Mouse (Mus musculus) liver (tissue): ENCODE measurements around the gene Shank1.

Source experiments
- DNase-seq: peaks from one replicate; pipeline ENCODE4 v3.0.0-alpha.2; 2020; ENCODE audit warnings: mixed read lengths

The Shank1 gene

DNA sequence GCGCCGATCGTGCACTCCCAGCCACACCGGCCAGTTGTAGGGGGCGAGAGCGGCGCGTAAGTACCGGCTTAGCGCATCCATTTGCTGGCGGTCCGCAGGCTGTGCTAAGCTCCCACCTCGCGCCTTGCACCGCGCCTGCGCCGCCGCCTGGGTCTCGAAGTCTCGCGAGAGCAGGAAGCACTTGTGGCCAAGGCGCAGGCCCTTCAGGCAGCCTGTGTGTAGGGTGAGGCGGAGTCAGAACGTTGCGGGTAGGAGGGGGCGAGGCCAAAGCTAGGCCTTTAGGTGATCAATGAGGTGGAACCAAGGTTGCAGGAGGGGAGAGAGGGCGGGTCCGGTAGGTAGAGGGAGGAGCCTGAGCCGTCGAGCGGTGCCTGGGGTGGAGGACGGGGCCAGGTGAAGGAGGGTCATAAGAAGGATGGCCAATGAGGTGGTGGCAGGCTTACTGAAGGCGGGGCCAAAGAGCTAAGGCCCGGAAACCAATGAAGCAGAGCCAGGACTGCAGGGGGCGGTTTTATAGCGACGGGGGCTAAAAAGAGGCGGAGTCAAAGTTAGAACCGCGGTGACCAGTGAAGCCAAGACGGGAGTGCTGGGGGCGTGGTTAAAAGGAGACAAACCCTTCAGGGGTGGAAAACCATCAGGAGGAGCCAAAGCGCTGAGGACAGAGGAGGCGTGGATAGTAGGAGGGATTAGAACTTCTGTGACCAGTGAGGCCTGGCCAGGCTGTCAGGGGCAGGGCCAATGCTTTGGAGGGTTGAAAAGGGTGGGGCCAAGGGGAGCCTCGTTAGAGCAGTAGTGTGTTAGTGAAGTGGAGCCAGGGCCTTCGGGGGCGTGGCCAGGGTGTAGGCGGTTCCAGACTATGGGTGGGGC, 5.0 kb upstream of the Shank1 start:
- DNase-seq, result peak; percentile 92

DNA sequence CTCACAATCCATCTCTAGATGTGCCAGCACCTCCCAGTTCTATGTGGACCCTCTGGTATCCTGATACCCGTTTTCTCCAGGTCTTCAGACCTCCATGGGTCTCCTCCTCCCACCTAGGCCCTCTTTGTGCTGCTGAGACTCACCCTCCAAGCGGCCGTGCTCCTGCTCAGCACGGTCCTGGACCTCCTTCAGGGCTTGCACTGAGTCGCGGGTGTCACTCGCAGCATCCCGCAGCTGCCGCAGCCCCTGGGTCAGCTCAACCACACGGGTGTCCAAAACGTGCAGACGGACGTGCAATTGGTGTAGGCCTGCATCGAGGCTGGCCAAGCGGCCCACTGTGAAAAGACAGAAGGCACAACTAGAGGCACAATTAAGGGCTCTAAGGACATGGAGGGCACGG, 4.4 kb upstream of the Shank1 start:
- DNase-seq, result no peak

DNA sequence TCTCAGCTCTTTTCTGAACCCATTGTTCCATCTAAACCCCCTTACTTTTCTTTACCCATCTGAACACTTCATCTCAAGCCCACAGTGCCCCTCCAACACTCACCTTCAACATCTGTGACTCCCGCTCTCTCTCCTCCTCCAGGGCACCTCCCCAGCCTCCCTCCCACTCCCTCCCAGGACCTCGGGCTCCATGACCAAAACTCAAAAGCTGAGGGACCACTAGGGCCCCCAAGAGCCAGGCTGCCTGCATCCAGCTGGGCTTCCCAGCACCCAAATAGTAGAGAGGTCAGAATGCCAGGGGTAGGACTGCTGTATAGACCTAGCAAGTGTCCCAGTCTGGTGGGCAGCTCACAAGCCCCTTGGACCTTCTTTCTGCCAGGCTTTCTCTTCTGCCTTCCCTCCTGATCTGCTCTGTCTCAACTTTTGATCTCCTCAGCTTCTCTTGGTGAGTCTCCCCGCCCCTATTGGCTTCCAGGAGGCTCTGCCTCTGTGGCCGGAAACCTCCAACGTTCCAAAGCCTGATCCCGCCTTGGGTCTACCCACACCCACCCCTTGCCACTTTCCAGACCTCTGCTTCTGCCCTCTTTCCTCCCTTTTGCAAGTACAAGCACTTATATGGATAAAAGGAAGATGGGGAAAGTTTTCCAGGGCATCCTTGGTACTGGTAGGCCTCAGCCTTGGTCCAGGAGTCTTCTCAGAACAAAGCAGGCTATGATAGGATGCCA, 3.4 kb upstream of the Shank1 start, which contains the start of gene Clec11a:
Gene Clec11a (minus strand): TSS at position 387 of the 725 bp plus-strand sequence.
- DNase-seq, result no peak

DNA sequence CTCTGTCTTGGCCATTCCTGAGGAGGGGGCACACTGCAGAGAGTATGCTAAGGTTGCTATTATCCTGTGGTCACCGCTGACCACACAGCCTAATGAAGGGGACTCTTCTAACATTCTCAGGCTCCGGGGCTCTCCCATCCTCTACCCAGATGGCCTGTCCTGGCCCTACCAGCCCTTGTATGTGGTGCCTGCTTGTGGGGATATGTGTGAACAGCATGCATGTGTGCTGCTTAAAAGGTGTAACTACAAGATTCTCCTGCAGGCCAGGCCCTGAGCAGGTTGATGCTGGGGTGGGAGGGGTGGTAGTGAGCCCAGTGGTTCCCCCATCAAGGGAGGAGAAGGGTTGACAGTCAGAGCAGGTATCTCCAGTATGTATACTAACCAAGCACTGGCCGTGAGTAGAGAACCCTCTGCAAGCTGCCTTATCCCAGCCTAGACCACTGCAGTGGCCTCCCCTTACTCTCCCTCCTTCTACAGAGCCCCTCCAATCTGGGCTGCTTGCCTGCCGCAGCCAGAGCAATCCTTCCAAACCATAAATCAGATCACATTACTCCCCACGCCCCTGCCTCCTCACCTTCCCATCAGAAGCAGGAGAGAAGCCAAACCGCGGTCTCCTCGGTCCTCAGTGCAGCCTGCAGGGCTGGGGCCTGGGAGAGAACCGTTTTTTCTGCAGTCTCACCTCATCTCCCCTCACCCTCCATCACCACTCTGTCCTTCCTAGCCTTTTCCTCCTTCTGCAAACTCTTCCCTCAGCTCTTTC, 2.6 kb upstream of the Shank1 start:
- DNase-seq, result no peak

DNA sequence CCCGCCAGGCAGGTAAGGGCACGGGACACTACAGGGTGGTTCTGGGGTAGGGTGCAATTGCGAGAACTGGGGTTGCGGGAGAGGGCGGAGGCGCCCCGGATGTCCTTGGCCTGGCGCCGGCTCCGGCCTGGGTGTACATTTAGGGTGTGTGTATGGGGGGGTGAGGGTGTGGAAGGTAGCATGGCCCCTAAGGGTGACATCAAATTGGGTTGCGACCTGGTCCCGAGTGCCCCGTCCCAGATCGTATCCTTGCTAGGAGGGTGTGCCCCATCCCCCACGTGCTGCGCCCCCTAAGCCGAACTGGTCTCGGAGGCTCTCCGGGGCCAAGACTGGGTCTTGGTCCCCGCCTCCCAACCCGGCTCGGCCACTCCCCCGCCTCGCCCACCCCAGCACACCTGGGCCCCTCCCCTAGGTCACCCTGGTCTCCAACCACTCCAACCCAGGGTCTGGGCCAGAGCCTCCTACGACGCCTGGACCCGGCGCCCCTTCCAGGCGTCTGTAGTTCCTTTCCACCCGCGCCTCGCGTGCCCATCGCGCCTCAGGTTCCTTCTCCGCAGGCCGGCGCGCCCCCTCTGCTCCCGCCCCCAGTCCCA, 328 bp downstream of the Shank1 start:
- no peak for DNase-seq

DNA sequence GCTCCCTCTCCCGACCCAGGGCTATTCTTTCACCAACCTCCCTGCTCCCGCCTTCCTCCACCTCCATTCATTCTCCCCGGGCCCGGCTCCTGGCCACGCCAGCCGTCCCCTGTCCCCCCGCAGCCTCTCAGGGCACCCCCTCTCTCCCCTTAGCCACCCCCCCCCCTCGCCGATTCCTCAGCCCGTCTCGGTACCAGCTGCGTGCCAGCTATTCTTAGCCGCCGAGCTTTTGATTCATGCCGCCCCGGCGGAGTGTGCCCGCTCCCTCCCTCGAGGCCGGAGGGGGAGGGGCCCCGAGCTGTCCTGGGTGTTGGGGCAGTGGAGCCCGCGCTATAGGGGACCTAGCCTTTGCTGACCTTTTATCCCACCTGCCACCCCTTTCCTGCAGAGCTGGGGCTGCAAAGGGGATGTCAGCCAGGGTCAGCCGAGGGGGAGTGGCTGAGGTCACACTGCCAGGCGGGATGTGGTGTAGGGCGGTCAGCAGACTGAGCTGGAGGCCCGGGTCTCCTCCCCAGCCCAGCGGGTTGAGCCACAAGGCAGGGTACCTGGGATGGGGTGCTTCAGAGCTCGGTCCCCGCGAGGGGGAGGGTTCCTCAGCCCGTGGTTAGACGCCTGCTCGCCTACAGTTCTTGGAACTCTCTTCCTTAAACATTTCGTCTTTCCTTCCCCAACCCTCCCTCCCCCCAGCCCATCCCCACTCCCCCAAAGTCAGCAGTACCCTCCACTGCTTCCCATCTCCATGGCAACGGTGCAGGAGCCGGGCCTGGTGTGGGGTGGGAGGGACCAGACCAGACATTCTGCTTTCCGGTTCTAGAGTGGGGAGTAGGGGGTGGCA, 1.0 kb downstream of the Shank1 start:
- DNase-seq, result no peak

DNA sequence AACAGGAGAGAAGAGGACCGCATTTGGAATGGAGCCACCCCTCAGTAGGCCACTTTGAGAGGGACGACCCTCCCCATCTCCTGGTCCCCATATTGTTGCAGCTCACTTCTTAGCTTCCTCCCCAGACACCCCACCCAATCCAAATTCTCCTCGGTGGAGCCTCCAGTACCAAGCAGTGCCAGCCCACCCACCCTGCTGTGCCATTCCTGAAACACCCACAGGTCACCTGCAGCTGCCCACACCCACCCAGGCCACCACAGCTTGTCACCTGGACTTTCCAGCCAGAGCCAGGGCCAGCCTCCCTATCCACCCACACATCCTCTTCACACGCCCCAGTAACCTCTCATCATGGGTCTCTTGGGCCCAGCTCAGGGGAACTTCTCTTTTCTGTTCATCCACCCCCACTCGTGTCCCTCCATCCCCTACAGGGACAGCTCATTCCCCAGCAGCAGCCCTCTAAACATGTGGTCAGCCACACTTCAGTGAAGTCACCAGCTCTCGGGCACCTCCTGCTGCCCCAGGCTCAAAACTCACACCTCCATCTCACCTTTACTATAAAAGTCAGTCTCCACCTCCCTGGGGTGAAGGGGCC, 1.8 kb downstream of the Shank1 start:
- DNase-seq, result no peak

DNA sequence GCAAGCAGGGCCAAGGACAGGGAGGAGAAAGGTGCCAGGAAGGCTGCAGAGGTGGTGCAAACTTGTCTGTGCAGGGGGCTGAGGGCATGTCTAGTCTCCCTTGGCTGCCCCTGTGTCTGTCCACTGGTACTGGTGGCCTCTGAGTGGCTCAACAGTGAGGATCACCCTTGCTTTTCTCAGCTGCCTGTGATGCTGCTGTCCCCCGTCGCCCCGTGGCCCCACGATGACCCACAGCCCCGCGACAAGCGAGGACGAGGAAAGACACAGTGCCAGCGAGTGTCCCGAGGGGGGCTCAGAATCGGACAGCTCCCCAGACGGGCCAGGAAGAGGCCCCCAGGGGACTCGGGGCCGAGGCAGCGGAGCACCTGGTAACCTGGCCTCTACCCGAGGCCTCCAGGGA, 2.4 kb downstream of the Shank1 start:
- DNase-seq, result no peak

DNA sequence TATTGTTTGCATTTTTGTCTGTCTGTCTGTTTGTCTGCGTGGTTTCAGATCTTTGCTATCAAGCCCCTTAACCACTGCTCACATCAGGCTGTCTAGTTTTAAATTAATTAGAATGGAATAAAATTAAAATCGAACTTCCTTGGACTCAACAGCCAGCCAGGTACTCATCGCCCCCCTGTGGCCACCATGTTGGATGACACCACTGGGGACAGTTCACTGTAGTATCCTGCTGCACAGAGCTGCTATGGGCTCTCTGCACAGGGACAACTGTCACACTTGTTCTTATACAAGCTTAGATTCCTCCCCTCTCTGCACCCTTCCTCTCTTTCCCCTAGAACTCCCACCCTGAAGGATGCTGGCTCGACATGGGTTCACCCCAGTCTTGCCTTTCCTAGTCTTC, 7.9 kb downstream of the Shank1 start:
- no peak for DNase-seq

DNA sequence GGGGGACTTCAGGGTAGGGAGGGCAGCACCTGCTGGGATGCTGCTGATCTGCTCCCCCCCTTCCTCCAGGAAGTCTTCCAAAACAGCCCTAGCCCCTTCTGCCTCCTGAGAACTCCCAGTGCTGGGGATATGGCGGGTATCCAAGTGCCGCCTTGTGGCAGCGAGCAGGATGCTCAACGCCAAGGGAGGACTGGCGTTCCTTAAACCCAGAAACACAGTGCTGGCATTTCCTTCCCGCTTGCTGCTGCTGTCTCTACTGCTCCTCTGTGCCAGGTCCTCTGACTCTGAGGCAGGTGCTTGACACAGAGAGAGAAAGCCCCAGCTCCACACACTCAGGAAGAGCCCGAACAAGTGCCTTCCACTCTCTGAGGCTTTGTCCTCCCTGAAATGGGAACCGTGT, 10.8 kb downstream of the Shank1 start:
- DNase-seq, result no peak

DNA sequence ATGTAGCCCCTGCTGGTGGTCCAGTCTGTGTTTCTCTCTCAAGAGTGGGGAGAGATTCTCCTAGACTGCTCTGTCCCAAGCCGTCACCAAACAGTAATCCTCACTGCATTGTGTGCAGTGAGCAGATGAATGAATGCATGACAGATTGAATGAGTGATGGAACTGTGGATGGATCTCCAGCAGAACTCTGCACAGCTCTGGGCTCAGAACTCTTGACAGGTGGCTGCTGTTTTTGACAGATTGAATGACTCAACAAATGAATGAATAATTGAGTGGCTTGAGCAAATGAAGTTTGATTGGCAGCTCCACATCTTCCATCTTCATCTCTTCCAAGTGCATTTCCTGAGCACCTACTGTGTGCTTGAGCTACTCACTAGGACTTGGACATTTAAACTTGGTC, 12.2 kb downstream of the Shank1 start:
- DNase-seq, result no peak

DNA sequence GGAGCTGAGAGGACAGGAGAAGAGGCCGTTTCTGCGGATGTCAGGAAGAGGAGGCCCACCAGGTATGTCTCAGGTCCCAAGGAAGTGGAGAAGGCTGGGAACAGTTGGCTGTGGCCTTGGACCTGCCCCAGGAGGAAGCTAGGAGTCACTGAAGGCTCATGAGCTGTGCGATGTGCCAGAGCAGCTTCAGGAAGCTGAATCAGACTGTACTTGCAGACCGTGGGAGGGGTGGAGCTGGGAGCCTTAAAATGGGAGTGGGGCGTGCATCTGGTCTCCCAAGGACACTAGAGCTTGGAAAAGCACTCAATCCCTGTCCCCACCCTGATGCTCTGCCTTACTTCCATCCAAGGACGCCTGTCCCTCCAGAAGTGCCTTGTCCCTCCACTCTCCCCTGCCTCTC, 16.6 kb downstream of the Shank1 start:
- no peak for DNase-seq

DNA sequence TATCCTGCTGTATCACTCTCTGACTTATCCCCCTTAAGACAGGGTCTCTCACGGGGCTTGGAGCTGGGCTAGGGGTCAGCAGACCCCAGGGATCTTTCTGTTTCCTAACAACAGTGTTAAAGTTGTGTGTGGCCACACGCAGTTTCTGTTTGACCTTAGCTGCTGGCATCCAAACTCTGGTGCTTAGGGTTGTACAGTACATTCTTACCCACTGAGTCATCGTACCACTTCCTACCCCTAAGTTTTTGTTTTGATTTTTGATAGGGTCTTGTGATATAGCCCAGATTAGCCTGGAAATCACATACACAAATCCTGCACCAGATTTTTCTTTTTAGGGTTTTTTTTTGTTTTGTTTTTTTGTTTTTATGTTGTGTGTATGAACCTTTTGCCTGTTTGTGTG, 22.3 kb downstream of the Shank1 start:
- no peak for DNase-seq

DNA sequence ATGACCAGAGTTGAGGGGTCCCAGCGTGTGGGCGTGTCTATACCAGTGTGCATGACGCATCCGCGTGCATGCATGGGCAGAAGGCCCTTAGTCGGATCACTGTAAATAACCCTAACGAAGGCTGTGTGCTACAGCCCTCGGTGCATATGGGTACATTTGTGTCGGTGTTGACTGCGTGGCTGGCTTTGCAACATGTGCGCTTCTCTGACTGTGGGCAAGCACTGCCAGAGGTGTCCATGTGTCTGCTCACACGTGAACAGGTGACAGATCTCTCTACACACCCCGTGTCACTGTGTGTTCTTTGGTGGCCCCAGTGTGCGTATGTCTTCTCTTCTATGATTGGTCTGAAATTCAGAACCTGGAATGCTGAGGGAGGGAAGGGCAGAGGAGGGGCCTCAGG, 24.1 kb downstream of the Shank1 start:
- no peak for DNase-seq

DNA sequence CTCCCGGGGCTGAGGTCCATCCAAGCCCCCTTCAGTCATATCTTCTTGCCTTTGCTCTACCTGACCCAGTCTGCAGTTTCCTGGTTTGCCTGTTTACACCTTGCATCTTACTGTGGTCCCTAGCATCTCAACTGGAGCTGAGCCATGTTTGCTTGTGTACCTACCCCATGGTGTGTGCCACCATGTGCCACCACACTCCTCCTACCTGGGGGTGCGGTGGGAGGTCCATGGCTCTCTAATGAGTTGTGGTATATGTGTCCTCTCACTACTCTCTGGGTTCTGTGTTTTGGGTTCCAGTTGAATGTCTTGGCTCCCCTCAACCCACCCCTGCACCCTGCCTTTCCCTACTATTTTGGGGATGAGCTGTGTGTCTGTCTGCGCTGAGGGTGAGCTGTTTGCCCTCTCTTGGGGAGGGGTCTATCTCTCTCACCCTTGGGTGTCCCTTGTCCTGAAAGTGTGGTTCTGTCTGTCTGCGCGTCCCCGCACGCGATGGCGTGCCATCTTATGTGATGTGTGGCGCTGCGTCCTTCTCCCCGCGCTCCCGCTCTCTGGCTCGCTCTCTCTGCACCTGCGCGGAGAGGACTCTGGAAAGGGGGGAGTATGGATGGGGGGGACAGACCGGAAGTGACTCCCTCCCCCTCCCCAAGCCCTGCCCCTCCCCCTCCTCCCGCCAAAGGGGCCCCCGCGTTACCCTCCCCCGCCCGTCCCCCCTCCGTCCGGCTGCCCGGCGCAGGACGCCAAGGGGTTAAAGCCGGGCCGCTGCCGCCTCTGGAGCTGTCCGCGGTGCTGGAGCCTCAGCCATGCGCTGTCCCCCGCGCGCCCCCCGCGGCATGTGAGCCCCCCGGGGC, 25.2 kb downstream of the Shank1 start:
- no peak for DNase-seq

DNA sequence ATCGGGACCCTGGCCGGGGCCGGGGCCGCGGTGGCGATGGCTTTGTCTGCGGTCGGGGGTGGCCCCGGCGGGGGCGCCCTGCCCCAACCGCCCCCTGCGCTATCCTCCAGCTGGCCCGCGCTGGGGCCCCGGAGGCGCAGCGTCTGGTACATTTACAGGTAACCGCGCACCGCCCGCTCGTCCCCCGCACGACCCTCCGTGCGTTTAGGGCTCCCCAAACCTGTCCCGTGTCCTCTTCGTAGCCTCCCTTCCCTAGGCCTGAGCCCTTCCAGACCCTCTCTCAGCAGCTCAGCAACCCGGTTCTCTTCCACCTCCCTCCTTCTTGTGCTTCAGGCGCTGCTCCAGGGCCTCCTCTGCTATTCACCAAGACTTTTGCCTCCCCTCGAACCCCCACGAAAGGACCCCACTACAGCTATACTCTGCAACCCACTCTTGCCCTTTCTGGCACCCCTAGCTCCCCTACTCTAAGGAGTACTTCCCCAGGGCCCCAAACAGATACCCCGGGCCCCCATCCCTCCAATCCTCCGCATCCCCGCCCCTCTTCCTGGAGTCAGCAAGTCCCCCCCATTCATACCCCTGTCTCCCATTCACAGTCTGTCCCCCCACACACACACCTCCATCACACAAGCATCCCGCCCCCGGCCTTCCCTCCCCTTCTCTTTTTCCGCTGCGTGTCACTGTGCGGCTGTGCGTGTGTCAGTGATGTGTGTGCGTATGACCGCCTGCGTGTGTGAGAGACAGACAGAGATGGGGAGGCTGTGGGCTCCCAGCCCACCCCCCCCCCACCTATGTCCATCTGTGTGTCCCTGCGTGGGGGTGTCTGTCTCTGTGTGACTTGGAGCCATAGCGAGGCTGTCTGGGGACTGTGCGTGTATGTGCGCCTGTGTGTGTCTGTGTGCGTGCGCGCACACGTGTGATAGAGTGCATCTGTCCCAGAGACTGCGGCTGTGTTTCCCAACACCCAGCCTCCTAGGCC, 26.3 kb downstream of the Shank1 start:
- no peak for DNase-seq

DNA sequence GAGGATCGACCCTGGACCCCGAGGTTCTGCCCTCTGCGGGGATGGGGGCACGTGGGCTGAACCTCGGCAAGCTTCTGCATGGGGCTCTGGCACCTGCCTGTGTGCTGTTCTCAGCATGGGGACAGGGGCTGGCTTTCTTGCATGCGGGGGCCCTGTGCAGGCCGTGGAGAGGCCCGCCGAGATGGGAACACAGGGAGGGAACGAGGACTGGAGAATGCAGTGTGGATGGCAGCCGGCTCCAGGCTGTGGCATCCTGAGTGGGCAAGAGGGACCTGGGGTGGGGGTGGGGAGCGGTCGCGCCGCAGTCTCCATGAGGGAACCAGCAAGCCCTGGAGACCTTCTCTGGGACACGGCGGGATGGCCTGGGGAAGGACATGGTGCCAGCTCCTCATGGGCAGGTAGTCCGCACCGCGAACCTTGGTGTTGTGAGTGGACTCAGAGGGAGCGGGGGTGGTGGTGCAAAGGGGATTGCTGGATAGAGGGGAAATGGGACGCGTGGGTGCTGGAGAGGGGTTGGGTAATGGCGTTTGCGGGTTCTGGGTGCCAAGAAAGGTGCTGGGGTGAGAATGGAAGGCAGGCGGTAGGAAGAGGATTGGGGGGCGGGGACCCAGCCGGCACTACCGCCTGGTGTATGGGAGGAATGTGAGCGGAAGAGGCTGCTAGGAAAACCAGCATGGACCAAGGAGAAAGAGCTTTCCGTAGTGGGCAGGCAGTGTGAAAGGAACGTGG, 27.2 kb downstream of the Shank1 start:
- no peak for DNase-seq

DNA sequence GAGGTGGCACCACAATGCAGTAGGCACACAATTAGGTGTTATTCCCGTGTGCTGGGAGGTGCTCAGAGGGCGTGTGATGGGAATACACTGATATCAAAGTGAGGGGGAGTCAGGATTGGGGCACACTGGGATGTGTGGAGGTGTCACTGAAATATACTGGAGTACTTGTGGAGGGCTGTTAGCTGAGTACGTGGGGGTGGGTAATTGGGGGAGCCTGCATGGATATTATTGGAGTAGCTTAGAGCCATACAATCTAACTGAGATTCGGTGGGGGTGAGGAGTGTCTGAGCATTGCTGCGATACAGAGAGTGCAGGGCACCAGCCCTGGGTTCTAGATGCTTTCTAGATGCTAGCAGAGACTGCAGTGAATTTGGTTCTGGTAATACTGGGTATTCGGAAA, 30.2 kb downstream of the Shank1 start:
- DNase-seq, result no peak

DNA sequence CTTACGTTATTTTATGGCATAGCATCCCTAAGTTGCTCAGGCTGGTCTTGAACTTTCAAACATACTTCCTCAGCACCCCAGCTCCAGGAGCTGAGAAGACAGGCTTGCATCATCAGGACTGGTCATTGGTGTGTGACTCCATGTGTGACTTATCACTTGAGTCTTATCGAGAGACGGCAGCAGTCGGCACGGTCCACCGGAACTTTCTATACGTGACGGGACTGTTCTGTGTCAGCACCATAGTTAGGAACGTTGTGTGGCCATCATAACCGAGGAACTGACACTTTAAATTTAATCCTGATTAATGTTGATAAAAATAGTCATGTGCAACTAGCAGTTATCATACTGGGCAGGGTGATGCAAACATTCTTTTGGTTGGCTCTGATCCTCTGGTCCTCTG, 31.1 kb downstream of the Shank1 start:
- no peak for DNase-seq
